Mouse (Mus musculus) stomach, embryonic 16.5 days (tissue): Measurements from ENCODE around the gene Rhof. TPM values are rescaled to one million over a fixed set of nuclear protein-coding genes. Genes with fewer than 3 reads are reported as not detected.

ENCODE experiments used
- ATAC-seq: fragments of 200-750 bp; cut with Nextera tagmentation; 2 replicates; pipeline ENCODE4 v1.8.0; 2017; ENCODE audit warnings: moderate number of reproducible peaks, moderate TSS enrichment; ENCODE audit not compliant: insufficient read depth, low FRiP score
- H3K27ac ChIP-seq: fragments of 300-500 bp; sonication (generic); 2 replicates; pipeline ENCODE4 v1.5.1; 2014; ENCODE audit warnings: low read length
- H3K27me3 ChIP-seq: fragments of 300-500 bp; sonication (generic); 2 replicates; pipeline ENCODE4 v1.6.1; 2014; ENCODE audit warnings: low read length, control low read depth, mixed read lengths; ENCODE audit not compliant: control insufficient read depth, insufficient read depth
- H3K36me3 ChIP-seq: fragments of 300-500 bp; sonication (generic); 2 replicates; pipeline ENCODE4 v1.6.1; 2014; ENCODE audit warnings: low read length; ENCODE audit not compliant: control insufficient read depth, insufficient read depth
- H3K4me1 ChIP-seq: fragments of 300-500 bp; sonication (generic); 2 replicates; pipeline ENCODE4 v1.6.1; 2014; ENCODE audit warnings: low read length, control low read depth, mixed read lengths; ENCODE audit not compliant: control insufficient read depth, insufficient read depth
- H3K4me2 ChIP-seq: fragments of 300-500 bp; sonication (generic); 2 replicates; pipeline ENCODE4 v1.6.1; 2014; ENCODE audit warnings: low read depth, low read length, mixed read lengths
- H3K4me3 ChIP-seq: fragments of 300-500 bp; sonication (generic); replicated peaks from 2 replicates; pipeline ENCODE4 v1.5.1; 2014; ENCODE audit warnings: mild to moderate bottlenecking, low read length
- H3K9ac ChIP-seq: fragments of 300-500 bp; sonication (generic); 2 replicates; pipeline ENCODE4 v1.6.1; 2014; ENCODE audit warnings: low read length
- H3K9me3 ChIP-seq: fragments of 300-500 bp; sonication (generic); replicated peaks from 2 replicates; pipeline ENCODE4 v1.6.1; 2016; ENCODE audit warnings: low read length, control low read depth; ENCODE audit not compliant: control insufficient read depth
- WGBS: fragments of 180-500 bp; shearing (Covaris S2); extraction: QIAGEN DNeasy Blood & Tissue Kit; methylation state at CpG from one replicate; pipeline ENCODE4 v1.1.7; 2014; 5-methylcytosine and 5-hydroxymethylcytosine counted together
- polyA plus RNA-seq: library from polyadenylated mRNA; unstranded; fragments of >200 nt; fragmentation: Nextera tagmentation; extraction: Ambion mirVana; gene quantifications from 2 replicates; pipeline ENCODE4 v1.2.1, GENCODE M21; 2015

Rhof gene
- polyA plus RNA-seq, 1 experiment from 2014 or later: 2.6 TPM

GRCm38 (mm10) chr5:123162942-123163341, 30.4 kb upstream of the Rhof start:
- Histone ChIP-seq H3K36me3 (peaks cover 51% of the 10 kb centered on the region), H3K9me3 (no peaks in the 10 kb centered on the region), H3K4me2 (no peak overlapping the region), H3K4me1 (no peaks in the 10 kb centered on the region), H3K9ac (no peak overlapping the region), H3K4me3 (no peak overlapping the region), H3K27ac (no peak overlapping the region), H3K27me3 (no peaks in the 10 kb centered on the region)
- 83% methylated on average over 9 of the region's 9 CpGs for WGBS
- no peak for ATAC-seq

DNA sequence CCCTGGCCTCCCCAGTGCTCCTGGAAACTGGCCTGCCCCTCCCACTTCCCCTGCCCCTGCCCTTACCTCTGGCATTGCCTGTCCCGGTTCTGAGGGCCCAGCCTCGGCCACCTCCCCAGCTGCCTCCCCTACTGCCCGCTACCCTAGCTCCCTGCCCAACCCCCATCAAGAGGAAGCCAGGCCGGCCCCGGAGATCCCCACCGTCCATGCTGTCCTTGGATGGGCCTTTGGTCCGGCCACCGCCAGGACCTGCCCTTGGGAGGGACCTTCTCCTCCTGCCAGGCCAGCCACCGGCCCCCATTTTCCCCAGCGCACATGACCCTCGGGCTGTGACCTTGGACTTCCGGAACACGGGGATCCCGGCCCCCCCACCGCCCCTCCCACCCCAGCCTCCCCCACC, 27.8 kb upstream of the Rhof start:
- Histone ChIP-seq H3K4me3 (no peak overlapping the region), H3K9ac (no peak overlapping the region), H3K9me3 (no peaks in the 10 kb centered on the region), H3K4me2 (no peak overlapping the region), H3K36me3 (peaks cover 55% of the 10 kb centered on the region), H3K27ac (no peak overlapping the region), H3K27me3 (no peaks in the 10 kb centered on the region), H3K4me1 (no peaks in the 10 kb centered on the region)
- ATAC-seq: 0 out of 2 replicates have a peak, but pooled peaks have one; percentile 6
- 81% methylated on average over 15 of the region's 15 CpGs for WGBS

- Histone ChIP-seq H3K4me1 (no peaks in the 10 kb centered on the region), H3K4me3 (no peak overlapping the region), H3K27me3 (no peaks in the 10 kb centered on the region), H3K9ac (no peak overlapping the region), H3K9me3 (no peaks in the 10 kb centered on the region), H3K27ac (no peak overlapping the region), H3K4me2 (no peak overlapping the region), H3K36me3 (peaks cover 57% of the 10 kb centered on the region)
- ATAC-seq: no peak
- WGBS: 94% methylated on average over 15 of the region's 15 CpGs
These were observed 27.4 kb upstream of the Rhof start for GRCm38 (mm10) chr5:123159866-123160265.

- no peaks in the 10 kb centered on the region for H3K9me3 ChIP-seq
- H3K4me1 ChIP-seq: no peaks in the 10 kb centered on the region
- H3K36me3 ChIP-seq: peaks cover 56% of the 10 kb centered on the region
- WGBS: 91% methylated on average over 4 of the region's 4 CpGs
- ATAC-seq: no peak
- no peaks in the 10 kb centered on the region for H3K27me3 ChIP-seq
- no peak overlapping the region for H3K4me3 ChIP-seq
- no peak overlapping the region for H3K27ac ChIP-seq
- H3K9ac ChIP-seq: no peak overlapping the region
- H3K4me2 ChIP-seq: no peak overlapping the region
These were observed 27.0 kb upstream of the Rhof start for GRCm38 (mm10) chr5:123159446-123159845.

DNA sequence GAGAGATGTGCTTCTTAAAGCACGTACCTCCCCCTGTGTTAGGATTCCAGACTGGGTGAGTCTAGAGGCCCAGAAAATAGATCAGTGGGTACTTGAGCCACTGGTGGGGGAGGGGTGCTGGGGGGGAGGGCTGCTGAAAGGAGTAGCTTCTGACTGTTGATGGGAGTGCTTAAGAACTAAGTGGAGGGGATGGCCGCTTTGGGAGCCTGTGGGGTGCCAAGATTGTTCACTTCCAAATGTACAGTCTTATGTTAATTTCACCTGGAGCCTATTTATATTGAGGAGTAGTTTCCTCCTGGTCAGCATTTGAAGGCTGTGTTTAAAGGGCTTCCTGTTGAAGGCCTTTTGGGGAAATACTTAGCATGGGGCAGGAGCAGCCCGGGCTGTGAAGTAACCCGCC, 25.5 kb upstream of the Rhof start:
- 88% methylated on average over 4 of the region's 4 CpGs for WGBS
- Histone ChIP-seq H3K27me3 (no peaks in the 10 kb centered on the region), H3K9ac (no peak overlapping the region), H3K4me1 (no peaks in the 10 kb centered on the region), H3K36me3 (peaks cover 53% of the 10 kb centered on the region), H3K4me3 (no peak overlapping the region), H3K9me3 (no peaks in the 10 kb centered on the region), H3K27ac (no peak overlapping the region), H3K4me2 (no peak overlapping the region)
- no peak for ATAC-seq

- H3K27ac ChIP-seq: no peak overlapping the region
- no peaks in the 10 kb centered on the region for H3K9me3 ChIP-seq
- H3K4me2 ChIP-seq: no peak overlapping the region
- H3K36me3 ChIP-seq: peaks cover 53% of the 10 kb centered on the region
- ATAC-seq: no peak
- no peak overlapping the region for H3K4me3 ChIP-seq
- 87% methylated on average over 12 of the region's 12 CpGs for WGBS
- H3K4me1 ChIP-seq: no peaks in the 10 kb centered on the region
- H3K9ac ChIP-seq: no peak overlapping the region
- no peaks in the 10 kb centered on the region for H3K27me3 ChIP-seq
These were observed 24.3 kb upstream of the Rhof start for GRCm38 (mm10) chr5:123156763-123157162.

DNA sequence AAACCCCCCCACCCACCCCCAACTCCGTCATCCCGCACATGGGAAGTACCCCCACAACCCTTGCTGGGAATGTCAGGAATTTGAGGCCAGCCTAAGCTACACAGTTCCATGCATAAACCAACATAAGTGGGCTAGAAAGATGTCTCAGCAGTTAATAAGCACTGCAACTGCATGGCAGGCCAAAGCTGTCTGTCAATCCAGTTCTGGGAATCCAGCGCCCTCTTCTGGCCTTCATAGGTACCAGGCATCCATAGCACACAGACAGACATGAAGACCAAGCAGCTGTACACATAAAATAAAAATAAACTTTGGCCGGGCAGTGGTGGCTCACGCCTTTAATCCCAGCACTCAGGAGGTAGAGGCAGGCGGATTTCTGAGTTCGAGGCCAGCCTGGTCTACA, 22.9 kb upstream of the Rhof start:
- Histone ChIP-seq H3K4me3 (no peak overlapping the region), H3K9ac (no peak overlapping the region), H3K4me2 (no peak overlapping the region), H3K36me3 (peaks cover 40% of the 10 kb centered on the region), H3K4me1 (peaks cover 8% of the 10 kb centered on the region), H3K27ac (no peak overlapping the region), H3K9me3 (no peaks in the 10 kb centered on the region), H3K27me3 (no peaks in the 10 kb centered on the region)
- no peak for ATAC-seq
- WGBS: 40% methylated on average over 7 of the region's 7 CpGs

GRCm38 (mm10) chr5:123152901-123153300, 20.4 kb upstream of the Rhof start:
- Histone ChIP-seq H3K27me3 (no peaks in the 10 kb centered on the region), H3K27ac (no peak overlapping the region), H3K36me3 (peaks cover 40% of the 10 kb centered on the region), H3K4me2 (no peak overlapping the region), H3K9me3 (no peaks in the 10 kb centered on the region), H3K9ac (no peak overlapping the region), H3K4me1 (peaks cover 32% of the 10 kb centered on the region), H3K4me3 (no peak overlapping the region)
- 75% methylated on average over 1 of the region's 1 CpGs for WGBS
- ATAC-seq: no peak

DNA sequence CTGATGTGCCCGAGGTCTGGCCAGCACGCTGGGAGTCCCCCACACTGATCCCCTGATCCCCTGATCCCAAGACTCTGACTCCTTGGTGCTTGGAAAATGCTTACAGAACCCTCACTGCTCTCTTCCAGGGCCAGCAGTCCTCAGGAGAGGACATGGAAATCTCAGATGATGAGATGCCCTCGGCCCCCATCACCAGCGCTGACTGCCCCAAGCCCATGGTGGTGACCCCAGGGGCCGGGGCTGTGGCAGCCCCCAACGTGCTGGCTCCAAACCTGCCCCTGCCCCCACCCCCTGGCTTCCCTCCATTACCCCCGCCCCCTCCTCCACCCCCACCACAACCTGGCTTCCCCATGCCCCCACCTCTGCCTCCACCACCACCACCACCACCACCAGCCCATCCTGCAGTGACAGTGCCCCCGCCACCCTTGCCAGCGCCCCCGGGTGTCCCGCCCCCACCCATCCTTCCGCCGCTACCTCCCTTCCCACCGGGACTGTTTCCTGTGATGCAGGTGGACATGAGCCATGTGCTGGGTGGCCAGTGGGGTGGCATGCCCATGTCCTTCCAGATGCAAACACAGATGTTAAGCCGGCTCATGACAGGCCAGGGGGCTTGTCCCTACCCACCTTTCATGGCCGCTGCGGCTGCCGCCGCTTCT, 19.3 kb upstream of the Rhof start:
- 90% methylated on average over 19 of the region's 19 CpGs for WGBS
- Histone ChIP-seq H3K4me3 (no peak overlapping the region), H3K27ac (no peak overlapping the region), H3K27me3 (no peaks in the 10 kb centered on the region), H3K9ac (no peak overlapping the region), H3K4me1 (peaks cover 32% of the 10 kb centered on the region), H3K4me2 (no peak overlapping the region), H3K9me3 (no peaks in the 10 kb centered on the region), H3K36me3 (peaks cover 41% of the 10 kb centered on the region)
- no peak for ATAC-seq
